Mouse (Mus musculus): ENCODE data around the gene Lcmt1.

Lcmt1 gene

GRCm38 (mm10) chr7:123458309-123458708 lies 88.7 kb downstream of the Lcmt1 start:
- DNase-seq (ENCODE audit: low spot score): no peak

GRCm38 (mm10) chr7:123459247-123459646 lies 89.7 kb downstream of the Lcmt1 start:
- no peak for DNase-seq (ENCODE audit: low spot score)

- DNase-seq (ENCODE audit: low spot score): no peak
Observed at GRCm38 (mm10) chr7:123461316-123461715, 91.7 kb downstream of the Lcmt1 start.

GRCm38 (mm10) chr7:123462070-123462501 lies 92.5 kb downstream of the Lcmt1 start, which contains the start of gene Aqp8:
TSS of gene Aqp8 (plus strand) at chr7:123462291.
- DNase-seq (ENCODE audit: low spot score): no peak

GRCm38 (mm10) chr7:123463569-123463968 lies 94.0 kb downstream of the Lcmt1 start:
- no peak for DNase-seq (ENCODE audit: low spot score)

GRCm38 (mm10) chr7:123465692-123466387 lies 96.3 kb downstream of the Lcmt1 start:
- DNase-seq (ENCODE audit: low spot score): peak; percentile 63

GRCm38 (mm10) chr7:123467961-123468360 lies 98.4 kb downstream of the Lcmt1 start:
- DNase-seq (ENCODE audit: low spot score): no peak

Data from layer of hippocampus, adult 9-10 months (tissue).